In the genomic region with DNA sequence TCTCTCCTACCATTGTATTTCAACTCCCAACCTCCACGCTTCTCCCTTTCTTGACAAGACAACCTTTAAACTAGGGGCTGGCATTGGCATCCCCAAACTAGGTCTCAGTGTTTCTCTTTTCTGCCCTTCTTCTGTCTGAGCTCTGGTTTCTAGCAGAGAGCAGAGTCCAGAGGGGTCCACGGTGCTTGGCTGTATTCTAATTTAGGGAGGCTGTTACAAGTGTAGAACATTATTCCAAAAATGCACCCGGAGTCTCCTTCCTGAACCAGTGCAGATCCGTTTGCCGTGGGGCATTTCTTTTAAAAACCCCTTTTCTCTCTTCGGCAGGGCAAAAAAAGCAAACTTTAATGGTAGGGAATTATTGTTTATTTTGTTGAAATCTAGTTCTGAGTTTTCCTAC, we compare ENCODE assay signal across 8 mouse cellular contexts. TPM values are rescaled to one million over a fixed set of nuclear protein-coding genes. Genes with fewer than 3 reads are reported as not detected.
A peak's percentile ranks its signal among the peaks of the same experiment; 100 is the strongest.
DNase-seq lines count a peak whose midpoint lies in the region; ATAC-seq and TF ChIP-seq lines count a peak whose summit lies in the region.

No protein-coding gene starts in this region.

- H3K4me2 ChIP-seq in neural tube, embryonic 12.5 days (replicated peaks): peak overlapping the region; percentile 97

- peak overlapping the region; percentile 41 for H3K4me3 ChIP-seq in cerebellum, adult 2 months (replicated peaks; ENCODE audit: insufficient read depth, low read depth, low read length)
- peak overlapping the region; percentile 8 for H3K4me3 ChIP-seq in neural tube, embryonic 12.5 days

- H3K9ac ChIP-seq in neural tube, embryonic 12.5 days: peak overlapping the region; percentile 33; the same call in 1 of the 2 replicates

- peak overlapping the region; percentile 88 for H3K27ac ChIP-seq in cerebellum, adult 2 months (ENCODE audit: insufficient read depth, low read length)
- peak overlapping the region; percentile 88 for H3K27ac ChIP-seq in neural tube, embryonic 12.5 days

- TF ChIP-seq CTCF in cerebellum, adult 2 months (IDR thresholded peaks at IDR 0.05; ENCODE audit: borderline replicate concordance, insufficient read depth, low read depth, low read length): no peak

- DNase-seq in cerebellum, adult 2 months: peak in 1 of 2 experiments; percentile 50
- DNase-seq in spleen, postnatal 10 days (ENCODE audit: low spot score in 2 of 2): peak; percentile 45 to 60
- DNase-seq in spleen, postnatal 36 days (ENCODE audit: low spot score in 2 of 2): no peak
- DNase-seq in kidney, postnatal 10 days: peak; percentile 38
- DNase-seq in urinary bladder, postnatal 10 days (ENCODE audit: low spot score): no peak
- no peak for DNase-seq in layer of hippocampus, postnatal 25 days (ENCODE audit: extremely low spot score in 1 of 2, low spot score in 1 of 2)

- peaks cover 17% of the 10 kb centered on the region for H3K36me3 ChIP-seq in neural tube, embryonic 12.5 days

- 2% methylated on average over 6 of the region's 6 CpGs for WGBS in cerebellum, adult 2 months
- WGBS in neural tube, embryonic 12.5 days: 0% methylated on average over 6 of the region's 6 CpGs

- no peak for TF ChIP-seq POLR2A in cerebellum, adult 2 months (IDR thresholded peaks at IDR 0.05; ENCODE audit: borderline replicate concordance, insufficient read depth, low read length)

- no peak for ATAC-seq in cerebellum, adult (ENCODE audit: insufficient number of reproducible peaks, low FRiP score, low TSS enrichment)
- no peak for ATAC-seq in neural tube, embryonic 12.5 days (ENCODE audit: low FRiP score, low read depth)

- H3K9me3 ChIP-seq in neural tube, embryonic 12.5 days: no peaks in the 10 kb centered on the region

- H3K4me1 ChIP-seq in cerebellum, adult 2 months (ENCODE audit: control insufficient read depth, insufficient read depth, low read length): peaks cover 26% of the 10 kb centered on the region
- peaks cover 47% of the 10 kb centered on the region for H3K4me1 ChIP-seq in neural tube, embryonic 12.5 days

- no peaks in the 10 kb centered on the region for H3K27me3 ChIP-seq in cerebellum, adult 2 months (ENCODE audit: control insufficient read depth, insufficient read depth, low read length)
- no peaks in the 10 kb centered on the region for H3K27me3 ChIP-seq in neural tube, embryonic 12.5 days (replicated peaks)

RNA-seq across cellular contexts. Expression of gene Ssbp3, which starts 0.7 kb away (rescaled TPM):
- polyA plus RNA-seq in cerebellum, adult 2 months (2012; rRNA removed): 126 and 134 TPM in 2 replicates
- polyA plus RNA-seq in neural tube, embryonic 12.5 days (2016; fragmentation: Nextera tagmentation; extraction: Ambion mirVana): 308 and 332 TPM in 2 replicates
- 100 to 1,000 TPM; 147 to 150 TPM for total RNA-seq in layer of hippocampus, postnatal 25 days (2021)

Comparison
In these comparisons a context has a peak if more than half of its experiments do, and no peak if none do; other contexts are left out.
1. DNase-seq: peak in spleen, postnatal 10 days (2 of 2) and kidney, postnatal 10 days (single experiment); none in spleen, postnatal 36 days (0 of 2), urinary bladder, postnatal 10 days (single experiment) and layer of hippocampus, postnatal 25 days (0 of 2).